Mouse (Mus musculus): Measurements from ENCODE around the gene Ythdf2.

GRCm38 (mm10) chr4:132176474-132176873 lies 35.6 kb downstream of the Ythdf2 start:
- TF ChIP-seq POLR2A (IDR thresholded peaks at IDR 0.05; ENCODE audit: borderline replicate concordance, control insufficient read depth, low read depth, low read length): no peak
- TF ChIP-seq CTCF (IDR thresholded peaks at IDR 0.05; ENCODE audit: control insufficient read depth, insufficient read depth, low read length): no peak

Data from bone marrow, adult 2 months (tissue).